Mouse (Mus musculus) mouse trophoblast stem cell (cell line): ENCODE data around the gene Hoxc10.

Experiments
- in situ Hi-C, 2 experiments: fragments of 300-500 bp; cut with MseI, MboI; formaldehyde crosslinking; loops; 2 replicates in 1 of 2; 3 replicates in 1 of 2; pipeline ENCODE4 v1.15.1; 2025

The Hoxc10 gene

GRCm38 (mm10) chr15:102942739-102943467, 23.7 kb upstream of the Hoxc10 start:
- in situ Hi-C loops: loop anchor here (10.0 to 25.0 kb wide), 2 partner anchors 158 to 181 kb away; no protein-coding TSS in a partner anchor

DNA sequence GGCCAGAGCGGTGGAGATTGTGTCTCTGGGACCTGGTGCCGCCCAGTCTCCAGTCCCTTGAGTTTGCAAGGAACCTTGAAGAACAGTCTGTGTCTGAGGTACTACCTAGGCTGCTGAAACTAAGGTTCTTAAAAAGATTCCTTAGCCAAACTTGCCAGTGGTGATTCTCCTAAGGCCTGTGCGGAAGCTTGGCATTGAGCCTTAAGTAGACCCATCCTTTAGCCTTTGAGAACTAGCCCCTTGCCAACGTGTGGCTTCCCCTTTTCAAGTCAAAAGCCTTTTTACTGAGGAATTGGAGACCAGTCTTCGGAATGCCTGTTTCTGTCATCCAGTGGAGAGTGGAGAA, 23.2 kb upstream of the Hoxc10 start:
- in situ Hi-C loops: loop anchor here (10.0 to 25.0 kb wide), 2 partner anchors 159 to 181 kb away; no protein-coding TSS in a partner anchor

DNA sequence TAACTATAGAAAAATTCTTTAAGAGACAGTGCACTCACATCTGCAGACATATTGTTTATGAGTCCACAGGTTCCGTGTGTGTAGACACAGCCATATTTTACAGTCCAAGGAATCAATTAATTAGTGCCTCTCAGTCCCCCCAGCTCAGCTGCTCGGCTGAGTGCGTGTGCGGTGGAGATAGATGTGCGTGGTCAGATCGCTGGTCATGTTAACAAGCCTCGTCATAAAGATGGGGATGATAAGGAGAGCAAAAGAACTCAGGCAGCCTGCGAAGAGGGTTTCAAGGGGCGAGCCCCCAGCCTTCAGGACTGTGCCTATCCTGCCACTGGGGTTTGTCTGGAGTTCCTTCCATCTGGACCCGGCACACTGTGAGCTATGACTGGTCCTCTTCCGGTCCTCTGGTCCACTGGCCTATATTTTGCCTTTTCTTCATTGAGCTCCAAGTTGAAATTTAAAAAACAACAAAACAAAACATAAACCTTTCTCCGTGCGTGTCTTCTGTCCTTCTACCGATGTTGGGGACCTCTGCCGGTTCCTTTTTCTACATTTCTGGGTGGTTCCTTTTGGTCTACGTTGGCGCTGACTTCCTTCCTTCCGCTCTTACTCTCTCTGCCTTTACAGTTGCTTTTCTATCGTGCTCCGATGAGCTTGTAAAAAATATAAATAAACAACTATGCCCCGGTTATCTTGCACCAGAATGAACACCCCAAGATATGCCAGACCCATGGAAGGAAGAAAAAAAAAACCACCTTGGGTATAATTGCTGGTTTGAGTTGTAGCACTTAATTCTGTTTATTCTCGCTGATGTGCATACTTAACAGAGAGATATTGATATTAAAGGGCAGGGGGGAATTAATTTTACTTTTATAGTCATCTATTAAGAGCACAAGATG, 21.2 kb upstream of the Hoxc10 start:
- in situ Hi-C loops: loop anchor here (10.0 to 25.0 kb wide), 2 partner anchors 161 to 183 kb away; no protein-coding TSS in a partner anchor

DNA sequence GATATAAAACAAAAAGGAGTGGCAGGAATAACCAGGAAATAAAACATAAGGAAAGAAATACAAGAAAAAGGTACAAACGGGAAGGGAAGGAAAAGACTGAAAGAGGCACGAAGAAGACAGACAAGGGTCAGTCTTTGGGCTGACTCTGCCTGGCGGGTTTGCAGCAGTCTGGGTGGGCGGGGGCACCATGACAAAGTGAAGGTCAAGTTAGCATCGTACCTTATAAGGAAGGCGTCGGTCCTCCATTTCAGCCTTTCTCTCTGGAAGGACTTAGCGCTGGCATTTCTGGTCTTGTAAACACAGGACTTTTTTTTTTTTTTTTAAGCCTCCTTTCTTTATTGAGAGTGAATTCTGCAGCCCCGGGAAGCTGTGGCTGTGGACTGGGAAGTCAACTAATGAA, 19.3 kb upstream of the Hoxc10 start:
- in situ Hi-C loops: loop anchor here (10.0 to 25.0 kb wide), 2 partner anchors 162 to 185 kb away; no protein-coding TSS in a partner anchor

GRCm38 (mm10) chr15:102948842-102949241, 17.8 kb upstream of the Hoxc10 start:
- in situ Hi-C loops: loop anchor here (10.0 to 25.0 kb wide), 2 partner anchors 164 to 187 kb away; no protein-coding TSS in a partner anchor

DNA sequence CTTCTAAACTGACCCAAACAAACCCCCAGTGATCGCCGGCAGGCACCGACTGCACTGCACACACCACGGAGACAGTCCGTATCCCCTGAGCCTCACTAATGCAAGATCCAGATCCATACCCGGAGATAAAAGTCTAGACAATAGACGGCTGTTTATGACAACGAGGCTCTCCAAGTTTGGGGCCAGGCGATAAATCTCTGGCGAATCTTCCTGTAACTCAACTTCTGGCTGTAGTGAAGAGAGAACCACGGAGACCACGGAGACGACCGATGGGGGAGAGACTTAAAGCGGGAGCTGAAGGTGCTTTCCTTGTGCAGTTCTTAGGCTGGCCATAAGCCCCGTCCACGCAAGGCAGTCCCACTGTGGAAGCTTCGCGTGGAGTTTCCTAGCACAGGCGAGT, 16.9 kb upstream of the Hoxc10 start:
- in situ Hi-C loops: loop anchor here (10.0 to 25.0 kb wide), 2 partner anchors 165 to 187 kb away; no protein-coding TSS in a partner anchor

GRCm38 (mm10) chr15:102950877-102951276, 15.7 kb upstream of the Hoxc10 start:
- in situ Hi-C loops: no loop called here

GRCm38 (mm10) chr15:102953561-102953960, 13.0 kb upstream of the Hoxc10 start:
- in situ Hi-C loops: no loop called here

DNA sequence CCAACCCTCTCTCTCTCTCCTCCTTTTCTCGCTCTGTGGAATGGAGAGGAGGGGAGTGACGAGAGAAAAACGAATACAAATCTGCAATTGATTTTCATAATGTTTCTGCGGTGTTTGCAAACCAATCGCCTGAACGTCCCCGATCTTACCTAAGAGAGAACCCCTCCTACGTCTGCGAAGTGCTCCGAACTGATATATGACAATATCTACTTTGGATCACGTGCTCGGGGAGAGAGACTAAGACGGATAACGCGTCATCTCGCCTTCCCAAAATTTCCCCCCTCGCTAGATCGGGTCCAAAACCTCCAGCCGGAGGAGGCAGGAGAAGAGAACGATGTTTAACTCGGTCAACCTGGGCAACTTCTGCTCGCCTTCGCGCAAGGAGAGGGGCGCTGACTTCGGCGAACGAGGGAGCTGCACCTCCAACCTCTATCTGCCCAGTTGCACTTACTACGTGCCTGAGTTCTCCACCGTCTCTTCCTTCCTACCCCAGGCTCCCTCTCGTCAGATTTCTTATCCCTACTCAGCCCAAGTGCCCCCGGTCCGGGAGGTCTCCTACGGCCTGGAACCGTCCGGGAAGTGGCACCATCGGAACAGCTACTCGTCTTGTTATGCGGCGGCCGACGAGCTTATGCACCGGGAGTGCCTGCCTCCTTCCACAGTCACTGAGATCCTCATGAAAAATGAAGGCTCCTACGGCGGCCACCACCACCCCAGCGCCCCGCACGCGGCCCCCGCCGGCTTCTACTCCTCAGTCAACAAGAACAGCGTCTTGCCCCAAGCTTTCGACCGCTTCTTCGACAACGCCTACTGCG, 12.2 kb upstream of the Hoxc10 start, which contains the start of gene Hoxc11:
Gene Hoxc11, plus strand, starts transcription at position 236 of the 815 bp plus-strand sequence.
- in situ Hi-C loops: no loop called here

GRCm38 (mm10) chr15:102955007-102955382, 11.6 kb upstream of the Hoxc10 start:
- in situ Hi-C loops: no loop called here

GRCm38 (mm10) chr15:102955833-102956640, 10.6 kb upstream of the Hoxc10 start:
- in situ Hi-C loops: no loop called here

- in situ Hi-C loops: no loop called here
Observed at GRCm38 (mm10) chr15:102956906-102957305, 9.7 kb upstream of the Hoxc10 start.

DNA sequence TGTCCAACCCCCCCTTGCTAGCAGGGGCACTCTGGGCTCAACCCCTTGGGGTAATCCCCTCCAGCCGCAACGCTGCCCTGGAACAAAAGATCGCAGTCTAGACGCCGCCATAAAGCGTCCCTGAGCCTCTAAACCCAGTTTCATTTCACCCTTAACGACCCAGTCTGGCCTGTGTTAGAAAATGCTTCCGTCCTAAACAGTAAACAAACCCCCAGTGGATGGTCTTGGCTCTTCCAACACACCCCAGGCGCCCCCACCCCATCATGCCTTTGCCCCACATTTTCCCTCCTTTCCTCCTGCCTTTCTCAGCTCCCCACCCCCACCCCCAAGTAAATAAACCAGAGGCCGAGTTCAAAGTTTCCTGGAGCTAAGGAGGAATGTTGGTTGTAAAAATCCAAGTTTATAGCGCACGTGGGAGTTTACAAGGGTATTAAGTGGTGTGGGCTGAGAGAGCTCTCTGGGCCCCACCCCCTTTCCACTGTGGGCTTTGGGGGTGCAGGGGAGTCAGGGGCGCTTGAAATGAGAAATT, 6.9 kb upstream of the Hoxc10 start:
- in situ Hi-C loops: no loop called here

DNA sequence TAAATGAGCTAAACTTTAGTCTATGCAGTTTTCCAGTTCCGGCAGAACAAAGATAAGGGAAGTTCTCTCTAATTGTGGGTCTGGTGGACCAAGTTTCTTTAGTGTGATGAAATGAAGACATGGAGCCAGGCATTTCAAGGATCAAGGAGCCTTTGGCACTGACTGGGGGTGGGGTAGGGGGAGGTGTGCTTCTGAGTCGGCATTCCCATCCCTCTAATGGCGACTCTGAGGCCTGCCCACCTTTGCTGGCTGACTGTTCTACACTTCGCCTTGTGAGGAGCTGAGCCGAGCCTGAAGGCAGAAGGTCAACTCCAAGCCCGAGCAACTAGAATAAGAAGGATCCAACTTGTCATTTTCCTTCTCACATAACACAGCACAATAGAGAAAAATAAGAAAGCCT, 4.9 kb upstream of the Hoxc10 start:
- in situ Hi-C loops: no loop called here

GRCm38 (mm10) chr15:102962492-102962891, 4.1 kb upstream of the Hoxc10 start:
- in situ Hi-C loops: no loop called here

GRCm38 (mm10) chr15:102963259-102963658, 3.3 kb upstream of the Hoxc10 start:
- in situ Hi-C loops: no loop called here

GRCm38 (mm10) chr15:102963671-102964640, 2.6 kb upstream of the Hoxc10 start:
- in situ Hi-C loops: no loop called here

DNA sequence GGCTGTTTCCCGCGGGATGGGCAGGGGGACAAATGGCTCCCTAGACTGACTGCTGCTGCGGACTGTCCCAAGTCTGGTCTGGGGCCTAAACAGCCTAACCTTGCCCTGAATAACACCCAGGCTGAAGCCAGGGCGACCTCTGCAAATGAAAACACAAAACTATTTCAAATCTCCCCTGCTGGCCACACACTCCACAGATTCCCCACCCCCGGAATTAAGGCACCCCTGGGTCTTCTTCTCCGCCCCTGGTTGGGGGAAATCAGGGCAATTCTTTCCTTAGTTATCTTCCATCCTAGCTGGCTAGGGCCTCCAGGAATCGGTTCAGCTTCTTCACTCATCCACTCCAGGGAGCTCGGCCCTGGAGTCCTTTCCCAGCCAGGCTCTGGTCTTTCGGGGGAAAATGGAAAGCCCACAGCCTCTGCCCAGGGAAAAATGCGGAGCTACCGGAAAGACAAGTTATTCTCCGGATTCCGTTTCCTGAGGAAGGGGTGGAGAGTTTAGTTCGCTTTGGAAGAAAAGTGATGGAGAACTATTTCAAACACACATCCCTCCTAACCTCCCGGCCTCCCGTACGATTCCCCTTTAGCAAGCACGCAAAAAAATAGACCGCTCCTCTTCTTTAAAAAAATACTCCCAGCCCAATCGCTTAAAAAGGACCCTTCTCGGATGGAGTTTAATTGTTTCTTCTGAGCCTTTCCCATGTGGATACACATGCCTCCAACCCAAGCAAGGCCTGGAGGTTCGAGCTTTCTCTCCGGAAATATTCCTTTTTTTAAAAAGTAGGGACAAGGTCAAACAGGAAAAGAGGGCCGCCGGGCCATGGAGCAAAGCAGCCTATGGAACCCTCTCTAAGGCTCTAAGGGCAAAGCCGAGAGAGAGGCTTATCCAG, 1.3 kb upstream of the Hoxc10 start:
- in situ Hi-C loops: no loop called here
